Mouse (Mus musculus) hindbrain, embryonic 15.5 days (tissue): ENCODE data around the gene Mageb5. TPM values are rescaled to one million over a fixed set of nuclear protein-coding genes. Genes with fewer than 3 reads are reported as not detected.
"Not testable (repeated sequence)": the region's sequence is repeated elsewhere in the genome, so short reads cannot be mapped to it uniquely, and the experiment has no call there.

Experiments used
- ATAC-seq: fragments of 200-750 bp; cut with Nextera tagmentation; 2 replicates; pipeline ENCODE4 v1.8.0; 2017; ENCODE audit warnings: low read depth, moderate number of reproducible peaks, moderate TSS enrichment; ENCODE audit not compliant: low FRiP score
- H3K27ac ChIP-seq: fragments of 300-500 bp; sonication (generic); replicated peaks from 2 replicates; pipeline ENCODE4 v1.5.1; 2015; ENCODE audit warnings: mild to moderate bottlenecking, inconsistent platforms
- H3K27me3 ChIP-seq: fragments of 300-500 bp; sonication (generic); 2 replicates; pipeline ENCODE4 v1.6.1; 2015; ENCODE audit warnings: control low read depth, inconsistent platforms
- H3K36me3 ChIP-seq: fragments of 300-500 bp; sonication (generic); 2 replicates; pipeline ENCODE4 v1.6.1; 2015; ENCODE audit warnings: control low read depth, inconsistent platforms
- H3K4me1 ChIP-seq: fragments of 300-500 bp; sonication (generic); replicated peaks from 2 replicates; pipeline ENCODE4 v1.6.1; 2015; ENCODE audit warnings: control low read depth, inconsistent platforms
- H3K4me2 ChIP-seq: fragments of 300-500 bp; sonication (generic); 2 replicates; pipeline ENCODE4 v1.6.1; 2015; ENCODE audit warnings: moderate library complexity, mild to moderate bottlenecking, inconsistent platforms
- H3K4me3 ChIP-seq: fragments of 300-500 bp; sonication (generic); 2 replicates; pipeline ENCODE4 v1.5.1; 2015; ENCODE audit warnings: mild to moderate bottlenecking, inconsistent platforms
- H3K9ac ChIP-seq: fragments of 300-500 bp; sonication (generic); 2 replicates; pipeline ENCODE4 v1.6.1; 2015; ENCODE audit warnings: inconsistent platforms
- H3K9me3 ChIP-seq: fragments of 300-500 bp; sonication (generic); 2 replicates; pipeline ENCODE4 v1.6.1; 2016; ENCODE audit warnings: control low read depth, inconsistent platforms
- WGBS: fragments of 180-500 bp; shearing (Covaris S2); methylation state at CpG from one replicate; pipeline ENCODE4 v1.1.7; 2015; 5-methylcytosine and 5-hydroxymethylcytosine counted together
- polyA plus RNA-seq: library from polyadenylated mRNA; unstranded; fragments of >200 nt; fragmentation: Nextera tagmentation; extraction: Ambion mirVana; gene quantifications from 2 replicates; pipeline ENCODE4 v1.2.1, GENCODE M21; 2015

Gene Mageb5
- polyA plus RNA-seq, result not detected in 2 replicates

DNA sequence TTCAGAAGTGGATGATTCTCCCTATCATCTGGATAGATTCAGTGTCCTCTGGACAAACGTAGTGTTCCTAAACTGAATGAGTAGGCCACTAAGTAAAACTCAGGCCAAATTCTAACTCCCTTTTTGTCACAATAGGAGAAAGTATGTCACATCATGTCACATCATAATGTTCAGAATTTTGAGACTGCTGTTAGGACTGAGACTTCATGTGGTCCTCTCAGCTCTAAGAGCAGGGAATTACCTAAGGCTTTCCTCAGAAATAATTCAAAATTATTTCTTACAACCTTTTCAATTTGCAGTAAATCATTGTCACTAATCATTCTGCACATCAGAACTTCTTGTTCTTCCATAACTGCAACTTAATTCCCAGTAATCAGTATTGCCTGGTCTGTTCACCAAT lies at the start of gene Mageb5:
Mageb5 (minus strand) TSS at position 101 of the 400 bp plus-strand sequence.
- H3K27ac ChIP-seq, H3K9me3 ChIP-seq, H3K27me3 ChIP-seq, ATAC-seq, H3K36me3 ChIP-seq, H3K9ac ChIP-seq, H3K4me3 ChIP-seq, H3K4me2 ChIP-seq, H3K4me1 ChIP-seq: not testable (repeated sequence)
- 84% methylated on average over 1 of the region's 1 CpGs for WGBS

DNA sequence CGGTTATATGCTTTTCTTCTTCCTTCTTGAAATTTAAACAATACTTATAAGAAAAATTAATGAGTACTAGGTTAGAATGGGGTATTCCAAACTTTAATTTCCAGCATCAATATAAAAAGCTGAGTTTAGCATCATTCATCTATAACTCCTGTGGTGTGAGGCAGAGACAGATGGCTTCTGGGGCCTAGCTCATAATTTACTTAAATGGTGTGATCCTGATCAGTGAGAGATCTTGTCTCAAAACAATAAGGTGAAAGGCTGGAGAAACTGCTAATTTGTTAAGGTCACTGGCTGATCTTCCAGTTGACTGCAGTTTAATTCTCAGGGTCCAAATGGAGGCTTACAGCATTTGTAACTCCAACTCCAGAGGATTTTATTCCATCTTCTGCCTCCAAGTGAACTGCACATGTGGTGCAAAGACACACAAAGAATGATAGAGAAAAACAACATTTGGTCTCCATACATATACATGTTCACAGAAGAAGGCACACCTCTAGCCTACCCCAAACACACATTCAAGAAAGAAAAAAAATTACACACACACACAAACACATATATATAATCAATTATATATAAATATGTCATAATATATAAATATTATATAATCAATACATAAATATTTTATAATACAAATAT lies 23.1 kb downstream of the Mageb5 start:
- H3K36me3 ChIP-seq, H3K27ac ChIP-seq, H3K4me3 ChIP-seq, H3K27me3 ChIP-seq, H3K4me1 ChIP-seq, ATAC-seq, H3K4me2 ChIP-seq, H3K9me3 ChIP-seq, H3K9ac ChIP-seq: not testable (repeated sequence)
- no CpG with 5 or more reads among the region's 1 CpGs for WGBS

Other genes starting within 250 kb of the Mageb5 start
- gene 1700084M14Rik, start 207.1 kb downstream of the Mageb5 start, polyA plus RNA-seq, result not detected in 2 replicates
- gene Gm14781, start 150.8 kb downstream of the Mageb5 start, polyA plus RNA-seq, result not detected in 2 replicates
- gene Mageb1, start 233.3 kb upstream of the Mageb5 start, polyA plus RNA-seq, result not detected in 2 replicates